Mouse (Mus musculus): ENCODE data around the gene Hmgb1. TPM values are rescaled to one million over a fixed set of nuclear protein-coding genes. Genes with fewer than 3 reads are reported as not detected.
A peak's percentile ranks its signal among the peaks of the same experiment; 100 is the strongest.

The Hmgb1 gene
- total RNA-seq, 2 experiments from 2014 or later = 157 to 159 TPM

GRCm38 (mm10) chr5:149086382-149087244 is 97.7 kb downstream of the Hmgb1 start:
- DNase-seq (ENCODE audit: low spot score in 2 of 2) = no peak
- intact Hi-C loops (cut with DNase I) = no loop called here

- intact Hi-C loops (cut with DNase I) = no loop called here
- DNase-seq (ENCODE audit: low spot score in 2 of 2) = no peak
Measured at GRCm38 (mm10) chr5:149080466-149080865, 103.8 kb downstream of the Hmgb1 start.

DNA sequence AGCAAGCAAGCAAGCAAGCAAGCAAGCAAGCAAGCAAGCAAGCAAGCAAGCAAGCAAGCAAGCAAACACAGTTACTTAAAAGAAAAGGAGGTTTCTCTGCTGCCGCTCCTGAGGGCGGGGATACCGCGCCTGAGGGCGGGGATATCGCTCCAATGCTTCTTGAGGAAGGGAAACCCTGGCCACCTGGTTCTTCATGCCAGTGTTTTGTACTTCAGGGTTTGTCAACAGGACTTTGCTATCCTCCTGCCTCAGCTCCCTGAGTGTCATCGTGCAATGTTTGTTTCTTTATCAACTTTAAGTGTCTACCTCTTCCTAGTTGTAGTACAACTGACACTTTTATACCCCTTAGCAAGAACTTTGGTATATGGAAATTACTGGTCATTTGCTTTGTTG is 104.5 kb downstream of the Hmgb1 start:
- DNase-seq (ENCODE audit: low spot score in 2 of 2) = no peak
- intact Hi-C loops (cut with DNase I) = no loop called here

GRCm38 (mm10) chr5:149079018-149079757 is 105.1 kb downstream of the Hmgb1 start:
- intact Hi-C loops (cut with DNase I) = no loop called here
- DNase-seq (ENCODE audit: low spot score in 2 of 2) = peak; percentile 29 to 36

- no peak for DNase-seq (ENCODE audit: low spot score in 2 of 2)
- intact Hi-C loops (cut with DNase I) = no loop called here
Measured at GRCm38 (mm10) chr5:149077136-149077535, 107.2 kb downstream of the Hmgb1 start.

- intact Hi-C loops (cut with DNase I) = no loop called here
- no peak for DNase-seq (ENCODE audit: low spot score in 2 of 2)
Measured at GRCm38 (mm10) chr5:149071546-149071945, 112.7 kb downstream of the Hmgb1 start.

DNA sequence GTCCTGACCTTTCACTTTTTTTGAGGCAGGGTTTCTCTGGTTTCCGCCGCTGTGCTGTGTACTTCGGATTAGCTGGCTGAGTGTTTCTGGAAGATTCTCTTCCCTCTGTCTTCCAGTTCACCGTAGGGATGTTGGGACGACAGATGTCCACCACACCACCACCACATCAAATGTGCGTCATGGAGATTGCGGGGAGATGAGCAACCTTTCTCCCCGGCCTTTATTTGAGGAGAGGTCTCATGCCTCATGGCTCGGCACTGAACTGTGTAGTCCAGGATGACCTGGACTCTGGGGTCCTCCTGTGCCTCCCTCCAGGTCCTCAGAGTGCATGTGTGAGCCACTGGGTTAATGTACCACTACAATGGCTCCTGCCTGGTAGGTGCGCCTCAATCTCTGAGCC is 115.5 kb downstream of the Hmgb1 start:
- intact Hi-C loops (cut with DNase I) = no loop called here
- no peak for DNase-seq (ENCODE audit: low spot score in 2 of 2)

- intact Hi-C loops (cut with DNase I) = no loop called here
- no peak for DNase-seq (ENCODE audit: low spot score in 2 of 2)
Measured at GRCm38 (mm10) chr5:149068247-149068740, 116.0 kb downstream of the Hmgb1 start.

DNA sequence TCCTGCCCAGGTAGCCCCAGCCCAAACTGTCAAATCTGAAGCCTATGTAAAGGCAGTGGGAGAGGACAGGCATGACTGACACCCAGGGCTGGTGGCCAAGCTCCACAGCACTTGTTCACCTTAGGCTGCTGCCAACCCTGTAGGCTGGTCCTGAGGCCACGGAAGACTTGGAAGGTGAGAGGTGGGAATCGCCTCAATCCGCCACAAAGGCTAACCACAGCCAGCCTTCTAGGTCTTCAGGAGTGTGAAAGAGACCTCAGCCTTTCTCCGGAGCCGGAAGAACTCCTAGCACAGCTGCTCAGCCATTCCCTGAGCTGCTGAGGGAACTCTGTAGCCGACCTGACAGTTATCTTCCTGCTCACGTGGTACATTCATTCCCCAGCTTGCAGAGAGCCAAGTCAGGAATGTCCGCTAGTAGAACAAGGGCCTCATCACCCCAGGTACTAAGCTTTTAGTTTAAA is 116.8 kb downstream of the Hmgb1 start:
- no peak for DNase-seq (ENCODE audit: low spot score in 2 of 2)
- intact Hi-C loops (cut with DNase I) = no loop called here

DNA sequence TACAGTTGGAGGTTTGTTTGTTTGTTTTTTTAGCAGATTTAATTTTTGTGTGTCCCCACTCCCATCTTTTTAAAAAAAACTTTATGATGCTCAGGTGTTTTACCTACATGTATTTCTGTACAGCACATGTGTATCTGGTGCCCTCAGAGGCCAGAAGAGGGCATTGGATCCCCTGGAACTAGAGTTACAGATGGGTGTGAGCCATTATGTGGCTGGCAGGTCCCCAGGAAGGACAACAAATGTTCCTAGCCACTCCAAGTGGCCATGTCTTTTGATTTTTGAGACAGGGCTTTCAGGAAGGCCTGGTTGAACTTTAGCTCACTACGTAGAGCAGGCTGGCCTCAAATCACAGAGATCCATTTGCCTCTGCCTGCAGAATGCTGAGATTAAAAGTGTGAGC is 121.5 kb downstream of the Hmgb1 start:
- intact Hi-C loops (cut with DNase I) = no loop called here
- DNase-seq (ENCODE audit: low spot score in 2 of 2) = no peak

GRCm38 (mm10) chr5:149053352-149054168 is 130.7 kb downstream of the Hmgb1 start:
- no peak for DNase-seq (ENCODE audit: low spot score in 2 of 2)
- intact Hi-C loops (cut with DNase I) = loop anchor here (5.0 to 10.0 kb wide), 2 partner anchors 246 to 471 kb away; partner anchors contain the start of gene Wdr95

GRCm38 (mm10) chr5:149052421-149053338 is 131.6 kb downstream of the Hmgb1 start:
- intact Hi-C loops (cut with DNase I) = loop anchor here (5.0 to 10.0 kb wide), 2 partner anchors 245 to 472 kb away; partner anchors contain the start of gene Wdr95
- peak; percentile 99 to 100 for DNase-seq (ENCODE audit: low spot score in 2 of 2)

DNA sequence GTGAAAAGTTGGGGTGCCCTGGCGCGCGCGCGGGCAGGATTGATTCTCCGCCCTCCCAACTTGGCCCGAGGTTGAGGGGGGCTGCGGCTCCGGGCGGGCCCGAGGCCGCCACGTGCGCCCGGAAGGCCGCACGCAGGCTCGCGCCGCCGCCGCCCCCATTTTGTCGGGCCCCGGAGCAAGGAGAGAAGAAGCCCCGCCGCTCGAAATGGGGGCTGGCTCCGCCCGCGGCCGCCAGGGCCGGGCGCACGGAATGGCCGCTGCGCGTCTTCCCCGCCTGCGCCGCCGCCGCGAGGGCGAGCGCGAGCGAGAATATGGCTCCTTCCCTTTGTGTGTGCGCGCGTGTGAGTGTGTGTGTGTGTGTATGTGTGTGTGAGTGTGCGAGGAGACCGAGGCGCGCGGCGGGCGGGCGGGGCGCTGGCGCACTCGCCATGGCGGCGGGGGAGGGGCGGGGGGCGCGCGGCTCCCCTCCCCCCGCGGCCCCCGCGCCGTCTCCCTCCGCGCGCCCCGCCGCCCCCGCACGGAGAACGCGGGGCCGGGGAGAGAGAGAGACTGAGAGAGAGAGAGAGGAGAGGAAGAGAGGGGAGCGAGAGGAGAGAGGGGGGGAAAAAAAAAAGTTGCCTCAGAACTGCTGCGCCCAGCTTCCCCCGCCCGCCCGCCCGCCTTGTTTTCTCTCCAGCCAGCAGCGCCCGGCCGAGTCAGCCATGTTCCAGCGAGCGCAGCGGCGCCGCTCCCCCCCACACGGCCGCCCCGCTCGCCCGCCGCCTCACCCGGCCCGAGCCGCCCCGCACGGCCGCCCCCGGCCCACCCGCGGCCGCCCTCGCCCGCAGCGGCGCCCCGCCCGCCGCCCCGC is 132.5 kb downstream of the Hmgb1 start:
- intact Hi-C loops (cut with DNase I) = loop anchor here (2.0 to 10.0 kb wide), 4 partner anchors 45 to 473 kb away; partner anchors contain the start of genes Hmgb1, Uspl1 and Wdr95

DNA sequence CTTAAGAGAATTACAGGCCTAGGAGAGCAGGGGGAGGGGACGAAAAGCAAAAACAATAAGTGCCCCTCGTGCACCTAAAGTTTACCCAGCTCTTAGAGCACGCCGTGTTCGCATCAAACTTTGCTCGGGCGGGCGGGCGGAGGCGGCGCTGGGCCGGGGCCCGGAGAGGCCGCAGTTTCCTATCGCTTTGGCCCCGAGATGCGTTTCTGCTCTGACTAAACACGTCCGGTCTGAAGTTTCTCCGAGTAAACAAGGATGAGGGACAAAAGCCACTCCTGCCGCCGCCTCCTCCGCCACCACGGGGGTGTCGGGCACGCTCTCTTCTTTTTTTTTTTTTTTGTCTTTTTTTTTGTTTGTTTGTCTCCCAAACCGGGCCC is 133.1 kb downstream of the Hmgb1 start:
- DNase-seq (ENCODE audit: low spot score in 2 of 2) = peak in 1 of 2 experiments; percentile 9
- intact Hi-C loops (cut with DNase I) = loop anchor here (2.0 to 10.0 kb wide), 4 partner anchors 44 to 474 kb away; partner anchors contain the start of genes Hmgb1, Uspl1 and Wdr95

More for the DNA sequence above, 132.5 kb downstream of the Hmgb1 start:
- peak; percentile 86 to 89 for DNase-seq (ENCODE audit: low spot score in 2 of 2)

DNA sequence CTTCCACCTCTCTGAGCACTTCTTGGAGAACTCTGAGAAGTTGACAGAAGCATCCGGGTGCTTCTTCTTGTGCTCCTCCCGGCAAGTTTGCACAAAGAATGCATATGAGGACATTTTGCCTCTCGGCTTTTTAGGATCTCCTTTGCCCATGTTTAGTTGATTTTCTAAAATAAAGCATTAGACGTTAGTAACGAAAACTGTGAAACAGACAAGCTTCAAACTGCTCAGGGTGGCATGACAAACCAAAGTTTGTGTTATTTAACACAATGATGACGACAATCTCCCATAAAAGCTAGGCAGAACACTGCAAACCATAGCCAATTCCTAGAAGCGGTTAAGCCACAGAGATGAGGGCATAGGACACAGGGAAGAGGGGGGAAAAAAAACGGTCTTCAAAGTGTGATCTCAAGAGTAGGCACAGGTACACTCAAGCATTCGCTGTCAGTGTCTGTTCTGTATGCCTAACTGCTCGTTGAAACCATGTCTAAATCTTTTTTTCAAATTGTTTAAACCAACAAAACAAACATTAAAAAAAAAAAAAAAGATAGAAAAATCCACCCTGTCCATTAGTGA is 133.6 kb downstream of the Hmgb1 start:
- intact Hi-C loops (cut with DNase I) = loop anchor here (2.0 to 10.0 kb wide), 4 partner anchors 44 to 474 kb away; partner anchors contain the start of genes Hmgb1, Uspl1 and Wdr95
- no peak for DNase-seq (ENCODE audit: low spot score in 2 of 2)

GRCm38 (mm10) chr5:149049435-149049834 is 134.9 kb downstream of the Hmgb1 start:
- no peak for DNase-seq (ENCODE audit: low spot score in 2 of 2)
- intact Hi-C loops (cut with DNase I) = no loop called here

- intact Hi-C loops (cut with DNase I) = no loop called here
- no peak for DNase-seq (ENCODE audit: low spot score in 2 of 2)
Measured at GRCm38 (mm10) chr5:149048961-149049360, 135.3 kb downstream of the Hmgb1 start.

All from left cerebral cortex, postnatal 14 days (tissue).